Mouse (Mus musculus): Measurements from ENCODE around the gene Numa1.
"Not testable (repeated sequence)": the region's sequence is repeated elsewhere in the genome, so short reads cannot be mapped to it uniquely, and the experiment has no call there.

Gene Numa1

DNA sequence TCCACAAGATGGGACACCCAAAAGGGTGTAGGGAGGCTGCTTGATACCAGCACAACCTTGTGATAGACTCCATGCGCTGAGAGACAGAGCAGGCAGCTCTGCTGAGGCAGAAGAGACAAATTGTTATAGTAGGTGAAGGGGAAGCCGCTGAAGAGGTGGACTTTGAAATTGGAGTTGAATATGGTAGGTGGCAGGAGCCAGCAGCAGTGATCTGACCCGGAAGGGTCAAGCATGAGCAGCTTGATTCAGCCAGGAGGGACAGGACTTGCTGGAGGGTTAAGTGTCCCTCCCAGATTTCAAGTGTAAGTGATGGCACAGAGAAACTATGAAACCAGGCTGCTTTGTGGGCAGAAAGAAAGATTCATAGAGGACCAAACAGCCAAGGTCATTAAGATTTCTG, 51.2 kb downstream of the Numa1 start:
- DNase-seq (ENCODE audit: low spot score in 2 of 2) = no peak

DNA sequence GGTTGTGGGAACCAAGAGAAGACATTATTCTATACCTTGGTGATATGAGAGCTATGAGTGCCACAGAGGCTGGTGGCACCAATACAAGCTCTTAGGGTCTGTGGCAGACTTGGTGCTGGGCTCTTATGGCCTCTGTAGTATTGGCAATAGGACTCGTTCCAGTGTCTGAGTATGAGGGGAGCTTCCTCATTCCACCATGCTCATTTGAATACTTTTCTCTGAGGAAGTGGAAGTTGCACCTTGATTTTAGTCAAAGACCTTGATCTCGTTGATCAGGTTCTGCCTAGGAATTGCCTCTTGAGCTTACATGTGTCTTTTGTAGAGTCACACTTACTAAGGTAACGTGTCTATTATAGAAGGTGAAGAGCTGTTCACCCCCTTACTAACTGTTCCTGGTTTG, 60.3 kb downstream of the Numa1 start:
- no peak for DNase-seq (ENCODE audit: low spot score in 2 of 2)

DNA sequence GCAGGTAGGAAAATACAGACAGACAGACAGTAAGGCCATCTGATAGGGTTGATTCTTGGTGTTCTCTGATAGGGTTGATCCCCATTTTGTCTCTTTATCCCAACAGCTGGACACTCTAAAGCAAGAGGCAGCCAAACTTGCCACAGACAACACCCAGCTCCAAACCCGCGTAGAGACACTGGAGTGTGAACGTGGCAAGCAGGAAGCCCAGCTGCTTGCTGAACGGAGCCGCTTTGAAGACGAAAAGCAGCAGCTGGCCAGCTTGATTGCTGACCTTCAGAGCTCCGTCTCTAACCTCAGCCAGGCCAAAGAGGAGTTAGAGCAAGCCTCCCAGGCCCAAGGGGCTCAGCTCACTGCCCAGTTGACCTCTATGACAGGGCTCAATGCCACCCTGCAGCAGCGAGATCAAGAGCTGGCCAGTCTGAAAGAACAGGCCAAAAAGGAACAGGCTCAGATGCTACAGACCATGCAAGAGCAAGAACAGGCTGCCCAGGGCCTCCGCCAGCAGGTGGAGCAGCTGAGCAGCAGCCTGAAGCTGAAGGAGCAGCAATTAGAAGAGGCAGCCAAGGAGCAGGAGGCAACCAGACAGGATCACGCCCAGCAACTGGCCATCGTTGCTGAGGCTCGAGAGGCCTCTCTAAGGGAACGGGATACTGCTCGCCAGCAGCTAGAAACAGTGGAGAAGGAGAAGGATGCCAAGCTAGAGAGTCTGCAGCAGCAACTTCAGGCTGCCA, 64.5 kb downstream of the Numa1 start:
- peak; percentile 75 to 80 for DNase-seq (ENCODE audit: low spot score in 2 of 2)

DNA sequence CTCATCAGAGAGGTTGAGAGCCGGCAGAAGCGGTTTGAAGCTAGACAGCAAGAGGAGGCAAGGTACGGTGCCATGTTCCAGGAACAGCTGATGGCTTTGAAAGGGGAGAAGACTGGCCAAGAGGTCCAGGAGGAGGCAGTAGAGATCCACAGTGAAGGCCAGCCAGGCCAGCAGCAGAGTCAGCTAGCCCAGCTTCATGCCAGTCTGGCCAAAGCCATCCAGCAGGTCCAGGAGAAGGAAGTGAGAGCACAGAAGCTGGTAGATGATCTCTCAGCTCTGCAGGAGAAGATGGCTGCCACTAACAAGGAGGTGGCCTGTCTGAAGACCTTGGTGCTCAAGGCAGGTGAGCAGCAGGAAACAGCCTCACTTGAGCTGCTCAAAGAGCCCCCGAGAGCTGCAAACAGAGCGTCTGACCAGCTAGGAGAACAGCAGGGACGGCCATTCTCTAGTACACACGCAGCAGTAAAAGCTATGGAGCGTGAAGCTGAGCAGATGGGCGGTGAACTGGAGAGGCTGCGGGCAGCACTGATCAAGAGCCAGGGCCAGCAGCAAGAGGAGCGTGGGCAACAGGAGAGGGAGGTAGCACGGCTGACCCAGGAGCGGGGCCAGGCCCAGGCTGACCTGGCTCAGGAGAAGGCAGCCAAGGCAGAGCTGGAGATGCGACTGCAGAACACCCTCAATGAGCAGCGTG, 65.7 kb downstream of the Numa1 start:
- DNase-seq (ENCODE audit: low spot score in 2 of 2) = no peak

DNA sequence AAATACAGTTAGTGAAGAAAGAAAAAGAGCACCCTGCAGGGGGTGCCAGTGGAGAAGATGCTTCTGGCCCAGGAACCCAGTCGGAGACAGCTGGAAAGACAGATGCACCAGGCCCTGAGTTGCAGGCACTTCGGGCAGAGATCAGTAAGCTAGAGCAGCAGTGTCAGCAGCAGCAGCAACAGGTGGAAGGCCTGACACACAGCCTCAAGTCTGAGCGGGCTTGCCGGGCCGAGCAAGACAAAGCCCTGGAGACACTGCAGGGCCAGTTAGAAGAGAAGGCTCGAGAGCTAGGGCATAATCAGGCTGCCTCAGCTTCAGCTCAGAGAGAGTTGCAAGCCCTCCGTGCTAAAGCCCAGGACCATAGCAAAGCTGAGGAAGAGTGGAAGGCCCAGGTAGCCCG, 66.4 kb downstream of the Numa1 start:
- no peak for DNase-seq (ENCODE audit: low spot score in 2 of 2)

DNA sequence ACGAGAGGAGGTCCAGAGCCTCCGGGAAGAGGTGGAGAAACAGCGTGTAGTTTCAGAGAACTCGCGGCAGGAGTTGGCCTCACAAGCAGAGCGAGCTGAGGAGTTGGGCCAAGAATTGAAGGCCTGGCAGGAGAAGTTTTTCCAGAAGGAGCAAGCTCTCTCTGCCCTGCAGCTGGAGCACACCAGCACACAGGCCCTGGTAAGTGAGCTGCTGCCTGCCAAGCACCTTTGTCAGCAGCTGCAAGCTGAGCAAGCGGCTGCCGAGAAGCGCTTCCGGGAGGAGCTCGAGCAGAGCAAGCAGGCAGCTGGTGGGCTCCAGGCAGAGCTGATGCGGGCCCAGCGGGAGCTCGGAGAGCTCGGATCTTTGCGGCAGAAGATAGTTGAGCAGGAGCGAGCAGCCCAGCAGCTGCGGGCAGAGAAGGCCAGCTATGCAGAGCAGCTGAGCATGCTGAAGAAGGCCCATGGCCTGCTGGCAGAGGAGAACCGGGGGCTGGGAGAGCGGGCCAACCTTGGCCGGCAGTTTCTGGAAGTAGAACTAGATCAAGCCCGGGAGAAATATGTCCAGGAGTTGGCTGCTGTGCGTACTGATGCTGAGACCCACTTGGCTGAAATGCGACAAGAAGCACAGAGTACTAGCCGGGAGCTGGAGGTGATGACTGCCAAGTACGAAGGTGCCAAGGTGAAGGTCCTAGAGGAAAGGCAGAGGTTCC, 67.2 kb downstream of the Numa1 start:
- DNase-seq (ENCODE audit: low spot score in 2 of 2) = peak in 1 of 2 experiments; percentile 26

DNA sequence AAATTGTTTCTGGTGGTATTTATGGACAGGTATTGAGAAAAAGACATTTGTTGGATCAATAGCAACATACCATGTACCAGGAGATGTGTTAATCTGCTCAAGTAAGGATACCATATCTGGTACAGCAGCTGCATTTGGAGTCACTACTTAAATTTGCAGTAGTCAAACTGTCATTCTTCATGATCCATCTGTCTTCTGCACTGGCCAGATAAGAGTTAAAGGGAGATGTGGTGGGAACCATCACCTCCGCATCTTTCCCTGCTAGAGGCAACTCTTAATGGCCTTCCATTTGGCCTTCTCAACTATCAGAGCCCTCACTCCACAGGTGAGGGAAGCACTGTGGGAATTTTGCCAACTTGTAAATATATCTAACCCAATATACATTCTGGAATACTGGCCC, 72.6 kb downstream of the Numa1 start:
- DNase-seq (ENCODE audit: low spot score in 2 of 2) = no peak

DNA sequence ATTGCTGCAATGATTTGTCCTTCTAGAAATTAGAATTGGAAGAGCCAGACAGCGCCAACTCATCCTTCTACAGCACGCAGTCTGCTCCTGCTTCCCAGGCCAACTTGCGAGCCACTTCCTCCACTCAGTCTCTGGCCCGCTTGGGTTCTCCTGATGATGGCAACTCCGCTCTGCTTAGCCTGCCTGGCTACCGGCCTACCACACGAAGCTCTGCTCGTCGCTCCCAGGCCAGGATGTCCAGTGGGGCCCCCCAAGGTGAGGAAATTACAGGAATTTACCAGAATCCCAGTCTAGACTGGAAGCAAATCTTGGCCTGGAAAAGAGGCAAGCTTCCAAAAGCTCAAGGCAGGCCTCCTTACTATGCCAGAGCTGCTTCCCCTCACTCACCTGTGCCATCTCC, 77.9 kb downstream of the Numa1 start:
- DNase-seq (ENCODE audit: low spot score in 2 of 2) = no peak

DNA sequence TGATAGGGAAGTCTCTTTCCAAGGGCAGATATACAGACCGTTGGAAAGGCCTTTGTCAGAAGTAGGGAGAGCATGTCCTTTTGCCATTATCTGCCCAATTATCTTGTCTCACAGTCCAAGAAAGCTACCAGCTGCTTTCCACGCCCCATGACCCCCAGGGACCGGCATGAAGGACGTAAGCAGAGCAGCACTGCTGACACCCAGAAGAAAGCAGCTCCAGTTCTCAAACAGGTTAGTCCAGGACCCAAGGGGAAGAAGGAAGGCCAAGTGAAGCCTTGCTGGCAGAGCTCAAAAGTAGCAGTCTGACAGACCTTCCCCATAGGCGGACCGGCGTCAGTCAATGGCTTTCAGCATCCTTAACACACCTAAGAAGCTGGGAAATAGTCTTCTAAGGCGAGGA, 79.5 kb downstream of the Numa1 start:
- DNase-seq (ENCODE audit: low spot score in 2 of 2) = no peak

DNA sequence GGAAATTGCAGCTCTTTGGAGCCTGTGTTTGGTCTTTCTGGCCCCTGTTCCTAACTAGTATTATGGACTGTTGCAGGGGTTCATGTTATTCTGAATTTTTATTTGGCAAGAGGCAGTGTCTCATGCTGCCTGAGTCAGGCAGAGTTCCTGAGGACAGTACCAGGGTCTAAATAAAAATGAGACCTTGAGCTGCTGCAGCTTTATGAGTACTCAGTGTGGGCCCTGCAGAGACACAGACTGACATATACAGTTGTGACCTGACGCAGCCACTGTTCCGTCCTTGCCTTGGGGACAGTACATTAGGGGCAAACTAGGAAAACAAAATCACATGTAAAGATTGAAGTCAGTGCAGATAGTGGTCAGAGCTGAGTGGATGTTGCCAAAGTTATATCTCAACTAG, 81.1 kb downstream of the Numa1 start:
- no peak for DNase-seq (ENCODE audit: low spot score in 2 of 2)

DNA sequence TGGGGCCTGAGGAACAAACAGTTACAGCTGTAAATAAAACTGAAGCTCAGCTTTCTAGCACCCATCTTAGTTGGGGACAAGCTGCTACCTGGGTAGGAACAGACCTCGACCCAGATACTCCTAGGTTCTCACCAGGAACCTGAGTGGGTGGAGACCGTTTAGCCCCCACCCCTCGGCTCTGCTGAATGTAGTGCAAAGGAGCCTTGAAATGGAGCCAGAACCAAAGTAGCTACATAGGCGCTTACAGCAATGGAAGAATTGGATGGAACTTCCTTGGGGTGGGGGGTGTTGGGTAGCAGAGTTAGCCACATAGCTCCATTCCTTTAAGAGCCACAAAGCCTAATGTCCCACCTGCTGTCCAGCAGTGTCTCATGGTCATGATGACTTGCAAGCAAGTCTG, 83.0 kb downstream of the Numa1 start:
- DNase-seq (ENCODE audit: low spot score in 2 of 2) = no peak

DNA sequence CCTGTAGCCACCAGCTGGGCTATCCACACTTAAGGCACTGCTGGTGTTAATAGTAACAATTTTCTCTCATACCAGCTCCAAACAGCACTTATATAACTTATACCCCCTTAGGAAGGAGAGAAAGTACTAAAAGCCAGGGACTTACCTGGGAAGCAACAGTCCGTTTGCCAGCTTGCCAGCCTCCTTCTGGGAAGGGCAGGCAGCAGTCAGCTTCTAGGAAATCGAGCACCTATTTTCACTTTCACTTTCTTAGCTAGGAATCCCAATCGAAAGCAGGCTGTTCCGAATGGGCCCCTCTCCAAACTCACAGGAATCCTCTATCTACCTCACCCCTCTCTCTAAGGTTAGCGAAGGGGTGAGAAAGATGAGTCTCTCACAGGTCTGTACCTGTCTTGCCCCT, 83.5 kb downstream of the Numa1 start:
- no peak for DNase-seq (ENCODE audit: low spot score in 2 of 2)

DNA sequence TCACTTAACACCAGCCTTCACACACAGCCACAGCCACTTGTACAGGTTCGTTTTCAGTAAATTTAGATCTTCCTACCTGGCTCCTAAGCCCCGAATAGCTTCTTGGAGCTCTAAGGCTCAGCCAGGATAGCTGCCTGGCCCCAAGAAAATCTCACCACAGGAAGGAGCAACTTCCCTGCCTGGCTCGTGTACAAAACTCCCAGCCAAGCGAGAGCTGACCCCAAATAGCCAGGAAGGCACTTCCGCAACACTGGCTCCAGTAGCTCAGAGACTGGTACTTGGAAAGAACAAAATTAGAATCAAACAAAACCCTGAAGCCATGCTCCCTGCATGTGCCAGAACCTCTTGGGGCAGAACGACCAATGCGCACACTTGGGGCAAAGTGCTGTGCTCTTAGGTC, 84.1 kb downstream of the Numa1 start:
- no peak for DNase-seq (ENCODE audit: low spot score in 2 of 2)

DNA sequence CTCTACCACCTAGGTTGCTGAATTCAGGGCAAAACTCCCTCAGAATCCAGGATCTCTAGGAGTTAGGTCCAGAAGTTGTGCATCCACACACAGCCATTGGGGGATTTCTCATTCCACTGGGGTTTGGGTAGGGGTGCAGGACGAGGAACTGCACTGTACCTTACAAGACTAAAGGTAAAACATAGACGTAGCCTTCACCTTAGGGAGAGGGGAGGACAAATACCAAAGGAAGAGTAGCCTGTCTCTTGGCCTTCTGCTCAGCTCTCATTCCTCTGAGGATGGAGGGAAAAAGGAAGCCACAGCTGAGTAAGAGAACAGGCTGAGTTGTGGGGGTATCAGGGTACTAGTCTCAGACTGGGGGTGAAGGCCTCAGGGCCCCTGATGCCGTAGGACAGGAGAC, 84.7 kb downstream of the Numa1 start, which contains the start of gene Il18bp:
Gene Il18bp, minus strand, starts transcription at position 101 of the 400 bp plus-strand sequence.
- DNase-seq (ENCODE audit: low spot score in 2 of 2) = no peak

DNA sequence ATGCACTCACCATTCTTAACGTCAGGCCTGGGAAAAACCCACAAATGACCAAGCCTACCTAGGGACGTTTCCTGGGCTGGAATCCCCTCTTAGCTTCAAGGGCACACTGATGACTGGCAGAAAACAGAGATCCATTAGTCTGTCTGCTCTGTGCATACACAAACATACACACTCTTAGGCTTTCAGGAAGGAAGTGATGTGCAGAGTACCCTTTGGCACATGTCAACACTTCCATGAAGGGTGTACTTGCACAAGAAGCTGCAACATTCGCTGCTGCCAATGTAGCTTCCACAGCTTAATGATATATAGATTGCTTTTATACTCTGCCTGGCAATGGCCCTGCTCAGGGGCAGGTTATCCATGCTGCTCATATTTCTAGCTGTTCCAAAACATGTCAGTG, 85.5 kb downstream of the Numa1 start:
- DNase-seq (ENCODE audit: low spot score in 2 of 2) = no peak

DNA sequence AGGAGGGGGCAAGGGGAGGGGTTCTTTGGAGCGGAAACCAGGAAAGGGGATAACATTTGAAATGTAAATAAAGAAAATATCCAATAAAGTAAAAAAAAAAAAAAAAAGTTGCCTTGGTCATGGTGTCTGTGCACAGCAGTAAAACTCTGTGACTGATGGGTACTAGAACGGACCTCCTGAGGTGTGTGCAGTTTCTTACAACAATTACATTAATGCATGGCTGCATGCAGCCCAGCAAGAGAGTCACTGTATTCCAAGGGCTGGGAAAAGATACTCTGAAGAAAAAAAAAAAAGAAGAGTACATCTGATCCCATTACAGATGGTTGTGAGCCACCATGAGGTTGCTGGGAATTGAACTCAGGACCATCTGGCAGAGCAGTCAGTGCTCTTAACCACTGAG, 87.0 kb downstream of the Numa1 start:
- not testable (repeated sequence) for DNase-seq (ENCODE audit: low spot score in 2 of 2)

DNA sequence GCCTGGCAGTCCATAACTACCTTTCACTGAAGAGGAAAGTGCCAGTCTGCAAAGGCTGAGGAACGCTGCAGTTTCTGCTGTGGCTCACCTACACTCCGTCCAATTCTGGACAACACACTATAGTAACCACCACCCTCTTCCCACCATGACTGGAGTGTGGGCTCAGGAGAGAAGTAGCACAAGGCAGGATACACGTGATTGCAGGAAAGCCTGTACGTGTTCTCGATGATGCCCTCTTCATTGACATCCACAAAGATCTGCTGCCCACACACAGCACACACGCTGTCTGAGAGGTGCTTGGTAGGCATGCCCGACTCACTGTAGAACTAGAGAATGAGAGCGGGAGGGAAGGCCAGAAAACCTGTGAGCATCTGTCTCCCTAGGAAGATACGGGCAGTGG, 89.9 kb downstream of the Numa1 start:
- DNase-seq (ENCODE audit: low spot score in 2 of 2) = no peak

DNA sequence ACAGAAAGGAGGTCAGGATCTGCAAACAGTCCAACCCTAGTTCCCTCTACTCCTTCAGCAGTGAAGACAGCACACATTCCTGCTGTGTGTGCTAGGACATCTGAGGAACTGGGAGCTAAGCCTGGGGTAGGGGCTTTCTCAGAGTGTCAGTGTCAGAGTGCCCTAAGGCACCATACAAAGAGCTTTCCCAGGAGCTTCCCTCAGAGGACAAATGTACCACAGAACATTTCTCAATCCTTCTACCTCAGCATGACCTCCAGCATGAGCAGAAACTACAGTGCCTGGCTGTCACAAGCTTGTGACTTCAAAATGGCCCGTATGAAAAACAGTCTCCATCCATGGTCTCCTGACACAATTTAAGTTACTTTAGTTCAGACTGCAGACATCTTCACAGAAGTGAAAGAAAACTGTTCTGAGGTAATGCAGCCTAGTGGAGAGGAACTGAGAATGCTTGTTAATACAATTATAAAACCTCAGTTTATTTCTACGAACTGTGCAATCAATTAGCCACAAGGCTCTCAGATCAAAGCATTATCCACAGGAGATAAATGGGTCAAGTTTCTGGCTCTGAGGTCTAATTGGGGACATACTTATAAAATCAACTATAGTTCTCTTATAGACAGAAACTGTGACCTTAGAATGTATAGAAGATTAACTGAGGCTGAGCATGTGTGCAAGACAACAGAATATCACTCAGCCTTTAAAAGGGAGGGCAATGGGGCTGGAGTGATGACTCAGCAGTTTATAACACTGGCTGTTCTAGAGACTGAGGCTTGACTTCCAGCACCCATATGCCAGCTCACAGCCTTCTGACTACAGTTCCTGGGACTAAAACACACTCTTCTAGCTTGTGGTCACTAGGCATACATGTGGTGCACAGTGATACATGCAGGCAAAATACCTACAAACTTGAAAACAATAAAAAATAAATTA, 91.5 kb downstream of the Numa1 start:
- DNase-seq (ENCODE audit: low spot score in 2 of 2) = no peak

DNA sequence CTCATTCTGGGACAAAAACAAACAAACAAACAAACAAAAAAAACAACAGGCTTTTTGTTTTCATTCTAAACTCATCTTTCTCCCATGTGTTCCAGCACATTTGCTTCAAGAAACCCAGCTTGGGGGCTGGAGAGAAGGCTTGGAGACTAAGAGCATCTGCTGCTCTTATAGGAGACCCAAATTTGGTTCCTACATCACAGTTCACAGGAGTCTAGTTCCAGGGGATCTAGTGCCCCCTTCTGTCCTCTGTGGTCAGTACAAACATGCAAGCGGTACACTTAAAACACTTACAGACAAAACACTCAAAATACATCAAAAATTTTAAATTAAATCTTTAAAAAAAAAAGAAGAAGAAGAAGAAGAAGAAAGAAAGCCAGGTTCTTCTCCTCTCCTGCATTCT, 101.0 kb downstream of the Numa1 start:
- no peak for DNase-seq (ENCODE audit: low spot score in 2 of 2)

DNA sequence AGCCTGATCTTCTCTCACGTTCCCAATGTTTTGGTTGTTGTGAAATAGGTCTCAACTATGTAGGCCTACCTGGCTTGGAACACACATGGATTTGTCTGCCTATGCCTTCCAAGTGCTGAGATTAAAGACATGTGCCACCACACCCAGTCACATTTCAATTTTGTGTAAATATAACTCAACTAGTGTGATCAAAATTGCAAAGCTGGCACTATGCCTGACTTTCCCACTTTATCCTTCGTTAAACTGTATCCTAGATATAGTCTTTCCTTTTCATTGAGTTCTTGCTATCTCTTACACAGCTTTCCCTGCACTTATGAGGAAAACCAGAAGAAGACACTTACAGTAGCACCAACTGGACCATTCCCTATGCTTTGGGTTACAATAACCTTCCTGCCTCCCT, 101.6 kb downstream of the Numa1 start:
- no peak for DNase-seq (ENCODE audit: low spot score in 2 of 2)

DNA sequence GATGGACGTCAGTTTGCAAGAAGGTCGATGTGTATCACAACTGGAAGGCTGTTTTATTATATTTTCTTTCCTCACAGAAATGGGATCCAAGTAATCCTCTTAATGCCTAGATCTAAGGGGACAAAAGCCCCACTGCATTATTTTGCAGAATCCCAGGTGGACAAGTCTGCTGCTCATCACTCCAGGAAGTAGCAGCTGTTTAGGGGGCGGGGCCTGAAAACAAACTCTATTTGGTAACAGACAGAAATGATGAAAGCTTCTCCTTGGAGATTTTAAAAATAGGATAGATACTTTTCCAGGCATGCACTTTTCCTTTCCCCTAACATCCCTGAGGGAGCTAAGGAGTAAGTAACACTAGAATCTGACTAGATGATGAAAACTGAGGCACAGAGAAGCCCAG, 103.4 kb downstream of the Numa1 start:
- no peak for DNase-seq (ENCODE audit: low spot score in 2 of 2)

DNA sequence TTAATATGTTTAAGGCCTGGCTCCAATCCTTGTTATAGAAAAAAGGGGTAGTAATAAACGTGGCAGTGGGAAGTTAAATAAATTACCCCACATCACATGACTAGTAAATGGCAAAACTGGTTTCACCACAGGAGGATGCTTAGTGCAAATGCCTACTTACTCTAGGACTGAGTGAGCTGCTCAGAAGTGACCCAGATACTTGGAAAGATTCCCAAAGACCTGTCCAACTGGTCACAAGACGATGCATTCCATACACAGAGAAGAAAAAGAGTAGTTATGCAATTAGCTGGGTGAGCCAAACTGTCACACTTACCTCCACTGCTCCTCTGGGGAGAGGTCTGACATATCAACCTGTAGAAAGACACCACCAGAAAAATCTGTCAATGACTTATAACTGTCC, 108.4 kb downstream of the Numa1 start:
- no peak for DNase-seq (ENCODE audit: low spot score in 2 of 2)

Measured in urinary bladder, adult 18-20 months (tissue).